Mouse (Mus musculus) kidney, adult 10 weeks (tissue): ENCODE measurements around the gene Cbfb. TPM values are rescaled to one million over a fixed set of nuclear protein-coding genes. Genes with fewer than 3 reads are reported as not detected.

Experiments
- polyA plus RNA-seq: library from polyadenylated mRNA; stranded (reverse); fragments of 350-450 nt; fragmentation: Illumina TruSeq; extraction: RNeasy Lipid Tissue Mini Kit (QIAGEN cat#74804); gene quantifications from one replicate; pipeline ENCODE4 v1.2.3, GENCODE M21; 2014; ENCODE audit warnings: low read depth, low replicate concordance

Gene Cbfb
- polyA plus RNA-seq, result 50.5 TPM

DNA sequence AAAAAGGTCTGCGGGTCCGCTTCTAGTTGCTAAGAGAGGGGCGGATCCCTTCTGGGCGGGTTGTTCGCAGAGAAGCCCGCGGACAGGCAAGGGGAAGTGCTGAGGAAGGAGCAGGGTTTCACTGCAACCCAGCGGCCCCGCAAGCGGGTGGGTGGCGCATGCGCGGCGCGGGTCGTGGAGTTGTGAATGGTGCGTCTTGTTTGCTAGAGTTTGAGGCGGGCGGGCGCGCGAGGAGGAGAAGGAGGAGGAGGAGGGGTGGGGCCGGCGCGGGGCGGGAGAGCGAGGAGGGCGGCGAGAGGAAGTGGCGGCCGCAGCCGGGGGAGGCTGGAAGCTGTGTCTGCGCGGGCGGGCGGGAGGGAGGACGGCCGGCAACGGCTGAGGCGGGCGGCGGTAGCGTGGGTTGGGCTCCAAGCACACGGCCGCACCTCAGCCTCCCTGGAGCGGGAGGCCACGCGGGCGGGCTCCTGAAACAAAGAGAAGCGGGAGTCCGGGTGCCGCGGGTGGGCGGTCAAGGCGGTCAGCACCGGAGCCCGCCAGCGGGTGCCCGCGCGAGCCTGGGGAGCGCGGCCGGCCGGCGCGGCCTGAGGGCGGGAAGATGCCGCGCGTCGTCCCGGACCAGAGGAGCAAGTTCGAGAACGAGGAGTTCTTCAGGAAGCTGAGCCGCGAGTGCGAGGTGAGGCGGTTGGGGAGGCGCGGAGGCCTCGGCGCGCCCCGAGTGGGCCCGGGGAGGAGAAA is at the start of gene Cbfb:
Gene Cbfb, plus strand, starts transcription at position 294 of the 735 bp plus-strand sequence.

DNA sequence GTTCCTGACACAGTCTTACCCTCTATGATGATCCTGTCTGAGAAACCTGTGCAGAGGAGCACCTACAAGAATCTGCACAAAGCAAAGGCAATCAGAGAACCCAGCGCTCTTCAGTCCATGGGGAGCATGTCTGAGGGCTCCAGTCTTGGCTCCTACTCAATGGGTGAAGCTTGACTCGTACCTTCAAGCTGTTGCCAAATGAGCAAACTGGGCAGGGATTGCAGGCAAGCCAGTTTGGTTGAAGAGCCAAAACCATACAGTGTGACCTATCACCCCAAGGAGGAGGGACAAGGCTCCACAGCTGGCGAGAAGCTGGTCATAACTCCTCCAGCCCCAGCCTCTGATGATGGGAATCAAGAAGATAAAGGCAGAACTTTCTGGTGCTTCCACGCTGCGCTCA is 39.0 kb upstream of the Cbfb start, which contains the start of gene Ces4a:
Gene Ces4a, plus strand, starts transcription at position 292 of the 400 bp plus-strand sequence.

DNA sequence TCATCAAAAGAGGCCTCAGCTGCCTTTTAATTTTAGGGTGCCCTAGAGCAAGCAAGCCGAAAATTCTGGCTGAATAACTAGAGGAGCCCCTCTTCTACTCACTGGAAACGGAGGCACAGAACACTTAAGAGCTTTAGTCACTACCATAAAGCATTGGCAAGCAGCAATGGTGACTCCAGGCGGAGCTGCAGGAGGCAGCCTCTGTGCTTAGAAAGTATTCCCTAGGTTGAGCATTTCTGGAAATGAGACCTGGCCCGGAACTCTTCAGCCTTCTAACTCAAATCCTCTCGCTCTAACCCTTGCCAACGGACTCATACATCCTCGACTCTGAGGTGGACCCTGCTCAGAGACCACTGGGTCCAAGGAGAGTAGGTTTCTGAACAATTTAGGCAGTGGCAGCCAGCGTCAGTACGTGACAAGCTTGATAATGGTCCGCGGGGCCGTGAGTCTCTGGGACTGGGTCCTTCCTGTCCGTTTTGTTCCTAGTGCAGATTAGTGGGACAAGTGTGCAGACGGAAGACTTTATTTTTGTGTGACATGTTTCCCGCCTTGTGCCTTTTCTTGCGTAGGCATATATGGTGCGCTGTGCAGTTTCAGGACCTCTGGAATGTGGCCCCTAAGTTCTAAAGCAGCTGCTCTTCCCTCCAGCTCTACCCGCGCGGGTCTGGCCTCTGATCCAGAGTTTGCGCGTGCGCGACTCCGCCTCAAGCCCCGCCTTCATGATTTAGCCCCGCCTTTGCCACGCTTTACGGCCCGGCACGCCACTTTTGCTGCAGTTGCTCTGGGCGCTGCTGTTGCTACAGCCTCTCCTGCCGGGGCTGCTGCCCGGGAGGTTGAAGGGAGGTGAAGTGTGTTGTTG is 54.2 kb downstream of the Cbfb start, which contains the start of gene D230025D16Rik:
Gene D230025D16Rik, plus strand, starts transcription at position 733 of the 859 bp plus-strand sequence.

DNA sequence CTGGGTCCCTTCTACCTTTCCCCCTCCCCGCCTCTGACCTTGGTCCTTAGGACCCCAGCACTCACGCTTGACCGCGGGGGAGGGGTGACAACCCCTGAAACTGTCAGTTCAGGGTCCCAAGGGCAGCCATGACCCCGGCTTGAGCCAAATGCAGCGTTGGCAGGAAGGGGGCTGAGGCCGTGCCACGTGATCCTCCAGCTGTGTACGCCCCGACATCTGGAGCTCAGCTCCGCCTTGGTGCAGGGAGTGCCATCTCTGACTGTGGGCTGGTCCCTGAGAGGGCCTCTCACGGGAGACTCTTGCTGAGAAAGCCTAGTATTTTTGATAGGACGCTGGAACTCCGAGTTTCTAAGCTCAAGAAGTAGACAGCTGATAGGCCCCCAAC is 84.5 kb downstream of the Cbfb start, which contains the start of gene B3gnt9:
Gene B3gnt9, minus strand, starts transcription at position 188 of the 385 bp plus-strand sequence.

DNA sequence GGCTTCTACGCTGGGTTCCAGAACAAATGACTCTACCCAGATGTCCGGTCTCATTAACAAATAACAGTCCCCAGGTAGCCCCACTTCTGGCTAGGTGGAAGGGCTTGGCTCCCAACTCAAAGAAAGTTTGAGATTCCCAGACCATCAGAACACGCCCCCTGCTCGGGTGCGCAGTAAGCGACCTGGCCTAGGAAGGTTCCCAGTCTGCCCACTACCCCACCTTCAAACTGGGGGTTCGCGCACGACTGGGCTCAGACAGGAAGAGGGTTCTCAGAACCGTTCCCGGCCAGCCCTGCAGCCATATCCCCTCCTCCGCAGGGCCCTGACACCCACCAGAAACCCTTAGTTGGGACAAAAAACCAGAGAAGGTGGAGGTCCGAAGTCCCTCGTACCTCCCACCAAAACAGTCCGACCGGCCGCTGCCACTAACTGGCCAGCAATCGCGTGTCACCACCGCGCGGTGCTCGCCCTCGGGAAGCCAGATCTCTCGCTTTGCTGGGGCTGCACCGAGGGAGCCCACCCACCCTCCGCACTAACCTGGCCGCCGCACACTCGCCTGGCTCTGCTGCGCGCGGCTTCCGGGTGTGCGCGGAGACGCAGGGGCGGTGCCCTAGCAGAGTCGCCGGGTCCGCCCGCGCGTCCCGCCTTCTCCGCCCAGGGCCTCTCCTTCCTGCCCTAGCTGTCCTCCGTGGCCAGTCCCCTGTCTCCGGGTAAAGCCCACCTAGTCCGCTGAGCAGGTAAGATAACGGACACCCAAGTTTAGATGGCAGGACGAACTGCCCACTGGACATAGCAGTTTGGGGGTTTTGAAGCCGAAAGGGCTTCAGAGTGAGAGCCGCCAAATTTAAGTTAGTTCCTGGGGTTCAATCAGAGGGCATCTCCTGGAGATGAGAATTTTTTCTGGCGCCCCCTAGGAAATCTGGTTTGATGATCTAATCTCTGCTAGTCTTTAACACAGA is 93.8 kb downstream of the Cbfb start, which contains the start of the genes Tradd and Fbxl8:
Gene Tradd, minus strand, starts transcription at position 586 of the 959 bp plus-strand sequence.
Gene Fbxl8, plus strand, starts transcription at position 625 of the 959 bp plus-strand sequence.

Other genes starting within 250 kb of the Cbfb start
- gene Ces2e, start 244.4 kb upstream of the Cbfb start, polyA plus RNA-seq, result 12.1 TPM
- 0.20 TPM for gene Ces2f, start 223.3 kb upstream of the Cbfb start, polyA plus RNA-seq
- gene Ces2g, start 209.0 kb upstream of the Cbfb start, polyA plus RNA-seq, result 8.8 TPM
- gene Ces2h, start 169.8 kb upstream of the Cbfb start, polyA plus RNA-seq, result 0.28 TPM
- not detected for gene Ces3a, start 122.1 kb upstream of the Cbfb start, polyA plus RNA-seq
- not detected for gene Ces3b, start 86.9 kb upstream of the Cbfb start, polyA plus RNA-seq
- gene Ces4a, start 38.9 kb upstream of the Cbfb start, polyA plus RNA-seq, result not detected
- gene D230025D16Rik, start 54.5 kb downstream of the Cbfb start, polyA plus RNA-seq, result 33.1 TPM
- 0.81 TPM for gene B3gnt9, start 84.5 kb downstream of the Cbfb start, polyA plus RNA-seq
- 0.69 TPM for gene Tradd, start 93.9 kb downstream of the Cbfb start, polyA plus RNA-seq
- not detected for gene Fbxl8, start 94.0 kb downstream of the Cbfb start, polyA plus RNA-seq
- gene Hsf4, start 99.1 kb downstream of the Cbfb start, polyA plus RNA-seq, result not detected
- gene Nol3, start 105.5 kb downstream of the Cbfb start, polyA plus RNA-seq, result 1.5 TPM
- gene 4931428F04Rik, start 119.2 kb downstream of the Cbfb start, polyA plus RNA-seq, result 0.28 TPM
- not detected for gene Exoc3l, start 125.4 kb downstream of the Cbfb start, polyA plus RNA-seq
- 4.1 TPM for gene E2f4, start 127.0 kb downstream of the Cbfb start, polyA plus RNA-seq
- gene Elmo3, start 134.9 kb downstream of the Cbfb start, polyA plus RNA-seq, result 4.1 TPM
- 0.16 TPM for gene Lrrc29, start 155.6 kb downstream of the Cbfb start, polyA plus RNA-seq
- 10.8 TPM for gene Tmem208, start 155.7 kb downstream of the Cbfb start, polyA plus RNA-seq
- gene Fhod1, start 177.3 kb downstream of the Cbfb start, polyA plus RNA-seq, result 0.28 TPM
- not detected for gene Slc9a5, start 178.2 kb downstream of the Cbfb start, polyA plus RNA-seq
- gene Plekhg4, start 202.6 kb downstream of the Cbfb start, polyA plus RNA-seq, result not detected
- gene Kctd19, start 242.8 kb downstream of the Cbfb start, polyA plus RNA-seq, result not detected
- gene Lrrc36, start 242.9 kb downstream of the Cbfb start, polyA plus RNA-seq, result not detected